Mouse (Mus musculus) ES-E14 (cell line): ENCODE measurements at regions not wholly inside any gene's neighbourhood (a gene's known extent, or its start where the extent isn't known, plus 50 kb on each side); places are given as distances from the start of the nearest gene placed in this dataset.

Experiments
- DNase-seq: peaks from one replicate; pipeline ENCODE4 v3.0.0-alpha.2; 2013; ENCODE audit warnings: low read depth, low spot score
- H3K27ac ChIP-seq: 2 replicates; pipeline ENCODE4 v1.5.1; 2012; ENCODE audit warnings: low read depth, mild to moderate bottlenecking, low read length, moderate library complexity, mixed read lengths; ENCODE audit not compliant: poor library complexity, insufficient read depth, severe bottlenecking
- H3K36me3 ChIP-seq: 2 replicates; pipeline ENCODE4 v1.6.1; 2012; ENCODE audit warnings: mild to moderate bottlenecking, low read length, moderate library complexity, mixed read lengths; ENCODE audit not compliant: control insufficient read depth, poor library complexity, insufficient read depth, severe bottlenecking
- H3K4me1 ChIP-seq, 2 experiments: fragments of 150-350 bp in 1 of 2; sonication (generic) in 1 of 2; 2 replicates each; pipeline ENCODE4 v1.6.1; 2012; ENCODE audit warnings: low read length in 2 of 2, mild to moderate bottlenecking in 1 of 2, mixed read lengths in 1 of 2; ENCODE audit not compliant: control insufficient read depth in 2 of 2, insufficient read depth in 2 of 2, poor library complexity in 1 of 2
- H3K4me3 ChIP-seq, 2 experiments: fragments of 150-350 bp in 1 of 2; sonication (generic) in 1 of 2; 2 replicates each; pipeline ENCODE4 v1.5.1; 2012; ENCODE audit warnings: low read length in 2 of 2, low read depth in 1 of 2, mild to moderate bottlenecking in 1 of 2, mixed read lengths in 1 of 2; ENCODE audit not compliant: insufficient read depth in 1 of 2, poor library complexity in 1 of 2, severe bottlenecking in 1 of 2
- H3K9ac ChIP-seq: 2 replicates; pipeline ENCODE4 v1.6.1; 2012; ENCODE audit warnings: low read depth, mild to moderate bottlenecking, low read length, mixed read lengths; ENCODE audit not compliant: poor library complexity, insufficient read depth, severe bottlenecking
- H3K9me3 ChIP-seq: fragments of 150-350 bp; sonication (generic); 2 replicates; pipeline ENCODE4 v1.6.1; 2012; ENCODE audit warnings: low read depth, mild to moderate bottlenecking, low read length; ENCODE audit not compliant: control insufficient read depth, insufficient read depth
- CHD2 ChIP-seq: IDR thresholded peaks from 2 replicates; pipeline ENCODE4 v1.6.1; 2014; ENCODE audit warnings: mild to moderate bottlenecking, low read depth, low read length, inconsistent platforms
- HCFC1 ChIP-seq: IDR thresholded peaks from 2 replicates; pipeline ENCODE4 v1.6.1; 2012; ENCODE audit warnings: low read length, inconsistent platforms, borderline replicate concordance; ENCODE audit not compliant: insufficient read depth
- MAFK ChIP-seq: IDR thresholded peaks from 2 replicates; pipeline ENCODE4 v1.6.1; 2014; ENCODE audit warnings: mild to moderate bottlenecking, low read depth, low read length, inconsistent platforms; ENCODE audit not compliant: insufficient read depth
- ZC3H11A ChIP-seq: IDR thresholded peaks from 2 replicates; pipeline ENCODE4 v1.6.1; 2012; ENCODE audit warnings: low read depth, mild to moderate bottlenecking, inconsistent platforms, low read length, borderline replicate concordance
- ZNF384 ChIP-seq: IDR thresholded peaks from 2 replicates; pipeline ENCODE4 v1.6.1; 2012; ENCODE audit warnings: low read depth, low read length, inconsistent platforms
- in situ Hi-C, 2 experiments: fragments of 600-800 bp; cut with MboI; formaldehyde crosslinking; loops; one replicate each; pipeline ENCODE4 v1.15.1; 2025; ENCODE audit warnings: low sequenced_read_pairs in 2 of 2, inconsistent platforms in 1 of 2; ENCODE audit not compliant: unreplicated experiment in 2 of 2

- H3K9me3 ChIP-seq = no peaks in the 10 kb centered on the region
- H3K27ac ChIP-seq = no peak overlapping the region
- in situ Hi-C loops = no loop called here
- no peak overlapping the region for H3K9ac ChIP-seq
- no peak for DNase-seq
- TF ChIP-seq MAFK (no peak), ZNF384 (no peak), ZC3H11A (no peak), HCFC1 (no peak), CHD2 (no peak)
- H3K4me1 ChIP-seq = no peaks in the 10 kb centered on the region
- H3K36me3 ChIP-seq = no peaks in the 10 kb centered on the region
- H3K4me3 ChIP-seq = no peak overlapping the region
Observed at GRCm38 (mm10) chr14:71766856-71767255, 724.8 kb downstream of the Gm9195 start.

- H3K9me3 ChIP-seq = no peaks in the 10 kb centered on the region
- in situ Hi-C loops = no loop called here
- H3K27ac ChIP-seq = no peak overlapping the region
- no peaks in the 10 kb centered on the region for H3K4me1 ChIP-seq
- H3K4me3 ChIP-seq = no peak overlapping the region
- no peak overlapping the region for H3K9ac ChIP-seq
- DNase-seq = no peak
- H3K36me3 ChIP-seq = no peaks in the 10 kb centered on the region
- TF ChIP-seq MAFK (no peak), HCFC1 (no peak), ZC3H11A (no peak), CHD2 (no peak), ZNF384 (no peak)
Observed at GRCm38 (mm10) chr14:71728542-71728941, 763.1 kb downstream of the Gm9195 start.

GRCm38 (mm10) chr14:71723526-71723925 is 768.1 kb downstream of the Gm9195 start:
- TF ChIP-seq CHD2 = no peak
- TF ChIP-seq MAFK = no peak
- no peak for TF ChIP-seq ZC3H11A
- TF ChIP-seq HCFC1 = no peak
- TF ChIP-seq ZNF384 = no peak
- no peaks in the 10 kb centered on the region for H3K9me3 ChIP-seq
- H3K9ac ChIP-seq = no peak overlapping the region
- no peak overlapping the region for H3K4me3 ChIP-seq
- in situ Hi-C loops = no loop called here
- H3K4me1 ChIP-seq = no peaks in the 10 kb centered on the region
- no peaks in the 10 kb centered on the region for H3K36me3 ChIP-seq
- no peak overlapping the region for H3K27ac ChIP-seq
- DNase-seq = no peak

- Histone ChIP-seq H3K27ac (no peak overlapping the region), H3K4me3 (no peak overlapping the region), H3K9me3 (no peaks in the 10 kb centered on the region), H3K4me1 (no peaks in the 10 kb centered on the region), H3K9ac (no peak overlapping the region), H3K36me3 (no peaks in the 10 kb centered on the region)
- TF ChIP-seq HCFC1 (no peak), ZNF384 (no peak), CHD2 (no peak), MAFK (no peak), ZC3H11A (no peak)
- no peak for DNase-seq
- in situ Hi-C loops = no loop called here
Observed at GRCm38 (mm10) chr14:71709528-71710289, 781.9 kb downstream of the Gm9195 start.
